ENCODE assay signal across 9 mouse cellular contexts in genomic region chr10:80856267-80856666, GRCm38 (mm10). TPM values are rescaled to one million over a fixed set of nuclear protein-coding genes. Genes with fewer than 3 reads are reported as not detected.
A peak's percentile ranks its signal among the peaks of the same experiment; 100 is the strongest.
DNase-seq lines count a peak whose midpoint lies in the region; ATAC-seq lines count a peak whose summit lies in the region.
"Had no signal": no experiment of that assay in that cellular context is flagged by ENCODE, and none has a peak within 500 bp of the region (broad histone marks: within the 10 kb centered on the region; RNA-seq: fewer than 3 reads in every experiment).

No protein-coding gene starts in this region.

- H3K27me3 ChIP-seq in erythroblast, embryonic 14.5 days (ENCODE audit: control insufficient read depth), result no peaks in the 10 kb centered on the region
- H3K27me3 ChIP-seq in hindbrain, embryonic 14.5 days (ENCODE audit: control insufficient read depth, insufficient read depth, low read length), result no peaks in the 10 kb centered on the region

- peaks cover 78% of the 10 kb centered on the region for H3K36me3 ChIP-seq in erythroblast, embryonic 14.5 days (ENCODE audit: control insufficient read depth)
- H3K36me3 ChIP-seq in hindbrain, embryonic 14.5 days (replicated peaks; ENCODE audit: control insufficient read depth, insufficient read depth), result peaks cover 20% of the 10 kb centered on the region

- H3K9ac ChIP-seq in hindbrain, embryonic 14.5 days, result peak overlapping the region; percentile 83

- no peak for ATAC-seq in hindbrain, embryonic 14.5 days (ENCODE audit: low FRiP score)
- peak; percentile 33 for ATAC-seq in megakaryocyte-erythroid progenitor cell, adult 5-6 weeks (replicated peaks; ENCODE audit: low FRiP score, low TSS enrichment, poor library complexity, severe bottlenecking)

- peaks cover 91% of the 10 kb centered on the region for H3K4me1 ChIP-seq in erythroblast, embryonic 14.5 days (ENCODE audit: control insufficient read depth)
- peaks cover 25% of the 10 kb centered on the region for H3K4me1 ChIP-seq in hindbrain, embryonic 14.5 days (replicated peaks; ENCODE audit: control insufficient read depth, insufficient read depth, low read length)

- peak overlapping the region; percentile 74 for H3K4me3 ChIP-seq in erythroblast, embryonic 14.5 days (replicated peaks)
- H3K4me3 ChIP-seq in hindbrain, embryonic 14.5 days (replicated peaks; ENCODE audit: low read length), result no peak overlapping the region

- H3K4me2 ChIP-seq in hindbrain, embryonic 14.5 days (replicated peaks), result peak overlapping the region; percentile 99

- H3K27ac ChIP-seq in hindbrain, embryonic 14.5 days, result no peak overlapping the region

- DNase-seq in 3134 (ENCODE audit: extremely low read depth, insufficient read length, low spot score) (peak; percentile 70), 416B (ENCODE audit: low read depth) (peak; percentile 81)
- DNase-seq in hindbrain, embryonic 14.5 days (ENCODE audit: low spot score), result no peak
- no peak for DNase-seq in frontal cortex, postnatal 25 days (ENCODE audit: low spot score in 2 of 2)
- no peak for DNase-seq in retina, postnatal 1 day
- DNase-seq in kidney, adult 9 months, result no peak

- 64% methylated on average over 3 of the region's 3 CpGs for WGBS in hindbrain, embryonic 14.5 days

- no peaks in the 10 kb centered on the region for H3K9me3 ChIP-seq in erythroblast, embryonic 14.5 days (ENCODE audit: control insufficient read depth, low read length)
- no peaks in the 10 kb centered on the region for H3K9me3 ChIP-seq in hindbrain, embryonic 14.5 days (ENCODE audit: control insufficient read depth, low read length)

RNA-seq across cellular contexts. Expression of gene Sppl2b, which starts 1.2 kb away (rescaled TPM):
- 56.0 and 60.5 TPM in 2 replicates for polyA plus RNA-seq in erythroblast, embryonic 14.5 days (2012)
- polyA plus RNA-seq in hindbrain, embryonic 14.5 days (2014; fragmentation: Nextera tagmentation; extraction: Ambion mirVana), result 69.3 and 70.3 TPM in 2 replicates
- total RNA-seq in megakaryocyte-erythroid progenitor cell, adult 5-6 weeks (2014; fragmentation: Nextera tagmentation), result 116 and 117 TPM in 2 replicates
- 45.6 and 65.4 TPM in 2 replicates for total RNA-seq in megakaryocyte-erythroid progenitor cell, adult 5-6 weeks (2017)

RNA-seq across cellular contexts. Expression of gene Lsm7, which starts 1.3 kb away (rescaled TPM):
- 17.4 and 20.7 TPM in 2 replicates for polyA plus RNA-seq in erythroblast, embryonic 14.5 days (2012)
- 241 and 287 TPM in 2 replicates for polyA plus RNA-seq in hindbrain, embryonic 14.5 days (2014; fragmentation: Nextera tagmentation; extraction: Ambion mirVana)
- total RNA-seq in megakaryocyte-erythroid progenitor cell, adult 5-6 weeks (2014; fragmentation: Nextera tagmentation), result 291 and 326 TPM in 2 replicates
- 401 and 445 TPM in 2 replicates for total RNA-seq in megakaryocyte-erythroid progenitor cell, adult 5-6 weeks (2017)

RNA-seq across cellular contexts. Expression of gene Lingo3, which starts 12.4 kb away (rescaled TPM):
- not detected in 2 replicates for polyA plus RNA-seq in erythroblast, embryonic 14.5 days (2012)
- polyA plus RNA-seq in hindbrain, embryonic 14.5 days (2014; fragmentation: Nextera tagmentation; extraction: Ambion mirVana), result 9.9 and 14.3 TPM in 2 replicates
- total RNA-seq in megakaryocyte-erythroid progenitor cell, adult 5-6 weeks (2014; fragmentation: Nextera tagmentation), result 1.6 TPM in 1 of 2 replicates, not detected in the other
- not detected in 2 replicates for total RNA-seq in megakaryocyte-erythroid progenitor cell, adult 5-6 weeks (2017)

RNA-seq across cellular contexts. Expression of gene Tmprss9, which starts 15.4 kb away (rescaled TPM):
- polyA plus RNA-seq in erythroblast, embryonic 14.5 days (2012), result 0.02 and 0.03 TPM in 2 replicates
- 0.09 and 0.17 TPM in 2 replicates for polyA plus RNA-seq in hindbrain, embryonic 14.5 days (2014; fragmentation: Nextera tagmentation; extraction: Ambion mirVana)
- total RNA-seq in megakaryocyte-erythroid progenitor cell, adult 5-6 weeks (2014; fragmentation: Nextera tagmentation), result 0.22 TPM in 1 of 2 replicates, not detected in the other
- not detected in 2 replicates for total RNA-seq in megakaryocyte-erythroid progenitor cell, adult 5-6 weeks (2017)
- total RNA-seq: hematopoietic stem cell, adult 5-6 weeks had no signal

RNA-seq across cellular contexts. Expression of gene Oaz1, which starts 29.8 kb away (rescaled TPM):
- 1,446 and 1,486 TPM in 2 replicates for polyA plus RNA-seq in erythroblast, embryonic 14.5 days (2012)
- 1,195 and 1,204 TPM in 2 replicates for polyA plus RNA-seq in hindbrain, embryonic 14.5 days (2014; fragmentation: Nextera tagmentation; extraction: Ambion mirVana)
- 1,436 and 1,526 TPM in 2 replicates for total RNA-seq in megakaryocyte-erythroid progenitor cell, adult 5-6 weeks (2014; fragmentation: Nextera tagmentation)
- 220 and 353 TPM in 2 replicates for total RNA-seq in megakaryocyte-erythroid progenitor cell, adult 5-6 weeks (2017)

Comparison
In these comparisons a context has a peak if more than half of its experiments do, and no peak if none do; other contexts are left out.
1. DNase-seq: peak in 3134 (single experiment) and 416B (single experiment); none in hindbrain, embryonic 14.5 days (single experiment), frontal cortex, postnatal 25 days (0 of 2), retina, postnatal 1 day (single experiment) and kidney, adult 9 months (single experiment).
2. RNA of gene Lsm7, which starts 1.3 kb away (polyA plus RNA-seq): 241 to 287 TPM in hindbrain, embryonic 14.5 days; 17.4 to 20.7 TPM in erythroblast, embryonic 14.5 days; every median in the first group is over 10 times any median in the second.
3. RNA of gene Lingo3, which starts 12.4 kb away (polyA plus RNA-seq): 9.9 to 14.3 TPM in hindbrain, embryonic 14.5 days; not detected in erythroblast, embryonic 14.5 days; every median in the first group is over 10 times any median in the second.